Mouse (Mus musculus) kidney, adult 8-10 months (tissue): ENCODE data around the gene Slc5a5.
A peak's percentile ranks its signal among the peaks of the same experiment; 100 is the strongest.

ENCODE experiments used
- DNase-seq, 2 experiments: peaks; one replicate each; pipeline ENCODE4 v3.0.0; 2022

Gene Slc5a5

GRCm38 (mm10) chr8:70892022-70892895, at the start of gene Slc5a5:
Gene Slc5a5 (minus strand): TSS chr8:70892757.
- no peak for DNase-seq

DNA sequence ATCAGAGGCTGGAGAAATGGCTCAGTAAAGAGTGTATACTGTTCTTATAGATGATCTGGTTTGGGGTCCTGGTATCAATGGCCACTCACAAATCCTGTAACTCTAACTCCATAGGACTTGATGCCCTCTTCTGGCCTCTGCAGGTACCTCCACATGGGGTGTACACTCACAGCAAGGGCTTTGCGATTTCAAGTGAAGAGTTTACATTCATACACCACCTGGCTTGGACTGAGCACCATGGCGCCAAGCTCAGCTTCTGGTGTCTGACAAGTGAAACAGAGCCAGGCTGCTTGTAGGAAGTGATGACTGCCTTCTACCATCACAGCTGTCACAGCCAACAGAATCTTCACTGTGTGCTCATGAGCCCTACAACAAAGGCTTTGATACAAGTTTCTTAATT, 48.9 kb upstream of the Slc5a5 start:
- DNase-seq, result no peak

DNA sequence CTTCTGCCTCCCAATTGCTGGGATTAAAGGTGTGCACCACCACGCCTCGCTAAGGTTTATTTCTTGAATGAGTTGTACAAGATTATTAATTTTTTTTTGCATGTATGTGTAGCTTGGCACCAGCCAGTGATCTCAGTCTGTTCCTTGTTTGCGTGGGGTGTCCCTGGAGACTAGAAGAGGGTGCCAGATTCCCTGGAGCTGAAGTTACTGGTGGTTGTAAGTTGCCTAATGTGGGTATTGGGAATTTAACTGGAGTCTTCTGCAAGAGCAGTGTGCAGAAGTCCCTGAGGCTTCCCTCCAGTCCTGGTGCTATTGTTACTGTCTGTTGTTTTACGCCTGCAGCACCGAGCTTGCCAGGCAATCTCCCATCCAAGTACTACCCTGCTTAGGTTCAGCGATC, 44.6 kb upstream of the Slc5a5 start:
- no peak for DNase-seq

- DNase-seq, result no peak
Observed at GRCm38 (mm10) chr8:70934786-70935185, 42.2 kb upstream of the Slc5a5 start.

GRCm38 (mm10) chr8:70933036-70933435, 40.5 kb upstream of the Slc5a5 start:
- no peak for DNase-seq

DNA sequence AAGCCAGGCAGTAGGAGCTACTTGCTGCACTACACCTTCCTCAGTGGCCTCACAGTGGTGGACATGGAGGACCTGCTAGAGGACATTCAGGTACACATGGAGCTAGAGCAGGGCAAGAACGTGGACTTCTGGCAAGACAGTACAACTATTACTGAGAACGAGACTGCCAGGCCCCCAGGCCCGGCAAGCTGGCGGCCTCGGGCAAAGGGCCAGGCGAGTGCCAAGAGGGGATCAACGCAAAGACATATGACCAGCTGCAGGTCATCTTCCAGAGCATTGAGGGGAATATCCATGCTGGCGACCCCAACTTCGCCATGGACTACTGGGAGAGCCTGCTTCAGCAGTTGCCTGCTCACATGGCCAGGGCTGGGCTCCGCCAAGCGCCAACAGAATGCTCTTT, 39.2 kb upstream of the Slc5a5 start:
- no peak for DNase-seq

DNA sequence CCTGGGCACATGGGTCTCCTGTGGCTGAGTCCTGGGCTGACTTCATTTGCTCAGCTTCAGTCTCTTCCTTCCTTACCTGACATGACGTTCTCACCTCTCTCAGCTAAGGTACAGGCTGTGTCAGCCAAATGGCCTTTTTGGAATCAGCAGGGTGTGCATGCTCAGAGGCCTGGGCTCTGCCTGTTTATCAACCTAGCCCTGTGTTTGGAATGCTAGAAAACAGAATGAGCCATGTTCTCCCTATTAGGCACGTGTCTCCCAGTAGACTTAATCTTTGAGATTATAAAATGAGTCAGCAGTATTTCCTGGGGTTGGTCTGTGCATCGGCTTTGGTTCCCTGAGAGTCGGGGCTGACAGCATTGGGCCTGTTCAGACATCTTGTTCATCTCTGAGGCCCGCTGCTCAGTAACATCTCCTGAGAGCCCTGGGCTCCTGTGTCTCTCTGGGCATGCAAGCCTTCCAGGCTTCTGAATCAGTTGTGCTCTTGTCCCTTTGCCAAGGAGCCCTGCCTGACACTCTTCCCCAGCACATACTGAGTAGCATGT, 36.3 kb upstream of the Slc5a5 start:
- DNase-seq, result no peak

DNA sequence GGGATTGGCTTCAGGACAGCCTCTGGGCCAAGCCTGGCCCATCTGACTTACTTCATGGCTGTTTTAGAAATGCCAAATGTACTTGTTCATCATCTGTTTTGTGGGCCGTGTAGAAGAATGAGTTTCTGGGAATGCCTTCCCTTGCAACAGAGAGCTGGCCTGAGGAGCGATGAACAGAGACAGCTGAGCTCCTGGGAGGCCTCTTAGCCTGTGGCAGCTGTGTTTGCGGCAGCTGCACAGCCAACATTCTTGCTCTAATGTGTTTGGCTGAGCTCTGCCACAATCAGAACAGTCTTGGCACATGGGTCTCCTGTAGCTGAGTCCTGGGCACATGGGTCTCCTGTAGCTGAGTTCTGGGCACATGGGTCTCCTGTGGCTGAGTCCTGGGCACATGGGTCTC, 35.5 kb upstream of the Slc5a5 start:
- DNase-seq, result no peak

DNA sequence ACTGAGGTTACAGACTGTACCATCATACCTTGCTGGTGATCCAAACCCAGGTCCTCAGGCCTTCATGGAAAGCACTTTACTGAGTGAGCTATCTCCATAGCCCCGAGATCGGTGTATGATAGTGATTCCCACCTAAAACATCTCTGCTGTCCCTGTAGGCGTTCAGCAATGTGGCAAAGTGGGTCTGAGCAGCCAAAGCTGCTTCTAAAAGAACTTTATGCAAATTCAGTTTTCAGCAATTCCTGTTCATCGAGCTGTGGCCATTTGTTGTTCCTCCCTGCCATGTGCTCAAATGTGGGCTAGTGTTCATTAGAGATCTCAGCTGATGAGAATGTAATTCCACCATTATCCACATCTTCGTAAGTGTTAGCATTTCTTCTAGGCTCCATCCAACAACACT, 33.8 kb upstream of the Slc5a5 start:
- DNase-seq, result no peak

GRCm38 (mm10) chr8:70925754-70926153, 33.2 kb upstream of the Slc5a5 start:
- no peak for DNase-seq

- DNase-seq, result no peak
Observed at GRCm38 (mm10) chr8:70924151-70924550, 31.6 kb upstream of the Slc5a5 start.

DNA sequence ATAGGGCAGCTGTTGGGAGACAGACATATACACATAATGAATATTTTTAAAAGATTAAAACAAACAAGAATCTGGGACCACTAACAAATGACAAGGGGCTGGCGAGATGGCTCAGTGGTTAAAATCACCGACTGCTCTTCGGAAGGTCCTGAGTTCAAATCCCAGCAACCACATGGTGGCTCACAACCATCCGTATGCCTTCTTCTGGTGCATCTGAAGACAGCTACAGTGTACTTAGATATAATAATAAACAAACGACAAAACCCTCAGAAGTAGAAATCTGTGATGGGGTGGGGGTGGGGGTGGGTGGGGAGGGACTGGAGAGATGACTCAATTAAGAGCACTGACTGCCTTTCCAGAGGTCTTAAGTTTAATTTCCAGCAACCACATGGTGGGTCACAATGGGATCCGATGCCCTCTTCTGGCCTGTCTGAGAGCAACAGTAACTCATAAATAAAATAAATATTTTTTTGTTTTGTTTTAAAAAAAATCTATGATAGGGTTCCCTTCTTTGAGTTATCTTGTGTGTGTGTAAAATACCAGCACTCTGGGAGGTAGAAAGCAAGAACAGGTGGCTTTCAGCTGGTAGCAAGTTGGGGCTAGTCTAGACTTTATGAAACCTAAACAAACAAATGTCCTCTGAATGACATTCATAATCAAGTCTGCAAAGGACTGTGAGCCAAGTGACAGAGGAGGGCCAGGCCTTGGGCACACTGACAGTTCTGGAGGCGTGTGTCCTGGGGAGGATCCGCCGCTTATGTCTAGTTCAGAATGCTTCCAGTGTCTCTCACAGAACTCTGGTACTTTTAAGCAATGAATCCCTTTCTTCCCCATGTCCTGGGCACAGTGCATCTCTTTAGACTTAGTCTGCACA, 27.7 kb upstream of the Slc5a5 start:
- DNase-seq, result no peak

DNA sequence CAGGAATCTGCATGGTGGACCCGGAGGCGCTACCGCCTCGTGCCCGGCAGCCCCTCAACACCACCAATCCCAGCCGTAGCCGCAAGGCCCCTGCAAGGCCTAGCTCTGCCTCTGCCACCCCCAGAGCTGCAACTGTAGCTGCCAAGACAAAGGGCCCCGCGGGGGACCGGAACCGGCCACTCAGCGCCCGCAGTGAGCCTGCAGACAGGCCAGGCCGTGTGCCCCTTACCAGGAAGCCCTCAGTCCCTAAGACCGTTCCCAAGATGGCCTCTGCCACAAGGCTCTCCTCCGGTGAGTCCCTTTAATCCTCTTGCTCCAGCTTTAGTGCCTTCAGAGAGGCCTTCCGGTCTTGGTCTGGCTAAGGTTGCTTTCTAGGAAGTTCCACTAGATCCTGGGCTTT, 22.1 kb upstream of the Slc5a5 start:
- DNase-seq, result no peak

GRCm38 (mm10) chr8:70913523-70913922, 21.0 kb upstream of the Slc5a5 start:
- no peak for DNase-seq

- DNase-seq, result no peak
Observed at GRCm38 (mm10) chr8:70912955-70913354, 20.4 kb upstream of the Slc5a5 start.

DNA sequence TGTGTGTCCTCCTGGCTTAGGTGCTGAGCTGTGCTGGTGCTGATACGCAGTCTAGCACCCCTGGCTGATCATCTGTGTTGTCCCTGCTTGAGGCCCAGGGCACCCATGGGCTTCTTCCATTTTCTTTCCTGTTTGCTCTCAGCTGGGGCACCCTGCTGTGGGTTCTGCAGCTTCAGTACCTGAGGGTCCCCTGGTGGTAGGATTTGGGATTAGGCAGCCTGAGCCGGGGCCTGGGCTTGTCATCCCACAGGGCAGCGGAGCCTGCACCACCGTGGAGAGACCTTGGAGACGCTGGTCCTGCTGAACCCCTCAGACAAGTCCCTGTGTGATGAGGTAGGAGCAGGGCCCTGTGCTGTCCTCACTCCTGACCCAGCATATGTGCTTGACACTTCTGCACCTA, 19.0 kb upstream of the Slc5a5 start:
- DNase-seq, result no peak

GRCm38 (mm10) chr8:70907518-70907917, 15.0 kb upstream of the Slc5a5 start:
- no peak for DNase-seq

DNA sequence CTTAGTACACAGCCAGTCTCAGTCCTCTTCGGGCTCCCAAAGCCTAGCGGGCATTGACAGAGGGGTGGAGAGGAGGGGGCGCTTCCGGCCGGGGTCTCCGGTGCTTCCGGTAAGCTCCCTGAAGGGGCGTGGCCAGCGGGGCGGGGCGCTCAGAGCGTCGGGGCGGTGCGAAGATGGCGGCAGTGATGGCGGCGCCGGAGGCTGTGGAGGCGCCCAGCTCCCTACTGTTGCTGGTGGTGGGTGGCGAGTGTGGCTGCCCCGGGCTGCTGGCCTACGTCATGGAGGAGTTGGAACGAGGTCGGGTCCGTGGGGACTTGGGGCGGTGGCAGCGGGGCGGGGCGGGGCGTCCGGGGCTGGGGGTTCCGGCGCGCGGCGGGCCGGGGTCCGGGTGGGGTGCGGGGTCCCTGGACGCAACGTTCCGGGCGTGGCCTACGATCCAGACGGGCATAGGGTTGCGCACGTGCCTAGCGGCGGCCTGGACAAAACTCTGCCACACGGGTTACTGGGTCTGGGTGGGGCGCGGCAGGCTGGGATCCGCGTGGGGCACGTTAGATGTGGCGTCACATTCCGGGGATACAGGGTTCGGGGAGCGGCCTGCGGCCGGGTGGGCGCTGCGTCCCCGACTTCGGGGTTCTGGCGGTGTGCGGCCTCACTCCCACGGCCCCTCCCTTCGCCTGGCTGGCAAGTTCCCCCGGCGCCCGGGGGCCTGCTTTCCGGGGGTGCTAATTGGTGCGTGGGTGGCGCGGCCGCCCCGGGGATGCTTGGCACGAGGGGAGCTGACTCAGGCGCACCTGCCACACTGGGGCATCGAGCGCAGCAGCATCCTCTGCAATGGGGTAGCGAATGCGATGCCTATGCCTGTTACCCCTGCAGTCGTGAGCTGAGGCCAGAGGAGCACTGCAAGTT, 13.5 kb upstream of the Slc5a5 start, which contains the start of gene Map1s:
Gene Map1s, plus strand, starts transcription at position 102 of the 906 bp plus-strand sequence.
- peak; percentile 48 to 60 for DNase-seq

DNA sequence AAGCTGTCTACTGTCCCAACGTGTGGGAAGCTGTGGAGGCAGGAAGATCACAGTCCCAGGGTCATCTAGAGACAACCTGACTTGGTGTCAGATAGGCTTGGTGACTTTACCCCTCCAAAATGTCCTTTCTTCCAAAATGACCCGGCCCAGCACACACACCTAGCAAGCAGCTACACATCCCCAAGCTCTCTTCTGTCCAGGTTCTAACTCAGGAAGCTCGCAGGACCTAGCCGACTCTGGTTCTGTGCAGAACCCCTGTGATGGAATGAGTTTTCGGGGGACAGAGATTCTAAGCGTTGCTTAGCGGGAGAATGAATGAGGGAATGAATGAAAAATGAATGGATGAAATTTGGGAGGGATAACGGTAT, 12.9 kb upstream of the Slc5a5 start:
- DNase-seq, result no peak

- peak; percentile 52 to 73 for DNase-seq
Observed at GRCm38 (mm10) chr8:70904532-70904931, 12.0 kb upstream of the Slc5a5 start.

GRCm38 (mm10) chr8:70903582-70903981, 11.0 kb upstream of the Slc5a5 start:
- DNase-seq, result no peak

- DNase-seq, result no peak
Observed at GRCm38 (mm10) chr8:70903112-70903511, 10.6 kb upstream of the Slc5a5 start.

DNA sequence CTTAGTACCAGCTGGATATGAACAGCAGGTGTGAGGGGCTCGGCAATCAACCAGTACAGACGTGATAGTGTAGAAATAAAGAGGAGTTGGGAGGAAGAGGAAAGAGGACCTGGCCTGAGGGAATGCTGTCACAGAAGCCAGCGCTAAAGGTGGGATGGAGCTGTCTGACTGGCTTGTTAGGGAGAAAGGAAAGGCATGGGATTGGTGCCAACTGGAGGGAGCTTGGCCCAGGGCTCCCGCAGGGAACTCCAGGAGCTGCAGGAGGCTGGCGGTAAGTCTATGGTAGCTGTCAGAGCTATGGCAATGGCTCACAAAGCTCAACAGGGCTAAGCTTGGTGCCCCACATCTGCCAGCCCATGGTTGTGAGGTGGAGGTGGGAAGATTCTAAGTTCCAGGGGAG, 9.7 kb upstream of the Slc5a5 start:
- no peak for DNase-seq
